Mouse (Mus musculus) spleen, postnatal 36 days (tissue): ENCODE measurements around the gene Wfs1.
"Not testable (repeated sequence)": the region's sequence is repeated elsewhere in the genome, so short reads cannot be mapped to it uniquely, and the experiment has no call there.

ENCODE experiments used
- DNase-seq, 2 experiments: peaks; one replicate each; pipeline ENCODE4 v3.0.0; 2022; ENCODE audit warnings: low spot score in 2 of 2, mixed read lengths in 1 of 2

The Wfs1 gene

DNA sequence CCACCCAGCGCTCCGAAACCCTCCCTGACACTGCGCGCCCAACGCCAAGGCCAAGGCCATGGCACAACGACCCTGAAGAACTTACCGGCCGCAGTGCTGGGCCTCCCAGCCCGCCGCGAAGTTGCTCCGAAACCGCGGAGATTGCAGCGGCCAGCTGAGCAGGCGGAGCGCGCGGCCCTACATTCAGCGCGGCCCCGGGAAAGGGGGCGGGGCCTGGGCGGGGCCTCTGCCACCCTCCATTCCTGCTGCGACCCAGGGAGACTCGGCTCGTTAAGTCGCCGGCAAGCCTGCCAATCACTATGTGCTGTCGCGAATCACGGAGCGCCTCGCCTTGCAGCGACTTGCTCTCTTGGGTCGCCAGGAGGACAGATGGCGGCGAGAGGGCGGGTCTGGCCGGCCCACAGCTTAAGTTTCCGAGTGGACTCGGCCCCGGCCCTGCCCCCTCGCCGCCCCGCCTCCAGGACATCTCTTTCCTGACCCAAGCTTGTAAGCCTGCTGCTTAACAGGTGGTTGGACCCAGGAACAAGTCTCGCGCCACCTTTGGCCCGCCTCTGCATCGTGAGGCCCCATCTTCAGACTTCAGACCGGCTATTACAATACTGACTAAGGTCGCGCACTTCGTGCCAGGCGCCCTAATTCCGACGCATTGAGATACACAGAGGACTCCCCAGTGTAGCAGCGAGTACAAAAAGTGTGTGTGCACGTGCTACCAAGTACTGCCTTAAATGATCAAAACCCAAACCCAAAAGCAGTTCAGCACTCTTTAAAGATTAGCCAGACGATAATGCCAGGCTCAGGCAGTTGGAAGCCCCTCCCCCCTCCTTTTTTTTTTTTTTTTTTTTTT is at the start of gene Wfs1:
Gene Wfs1 (minus strand): TSS at position 425 of the 844 bp plus-strand sequence.
- DNase-seq, result peak; percentile 96 to 97

GRCm38 (mm10) chr5:37036884-37037283 is 47.9 kb upstream of the Wfs1 start:
- no peak for DNase-seq

DNA sequence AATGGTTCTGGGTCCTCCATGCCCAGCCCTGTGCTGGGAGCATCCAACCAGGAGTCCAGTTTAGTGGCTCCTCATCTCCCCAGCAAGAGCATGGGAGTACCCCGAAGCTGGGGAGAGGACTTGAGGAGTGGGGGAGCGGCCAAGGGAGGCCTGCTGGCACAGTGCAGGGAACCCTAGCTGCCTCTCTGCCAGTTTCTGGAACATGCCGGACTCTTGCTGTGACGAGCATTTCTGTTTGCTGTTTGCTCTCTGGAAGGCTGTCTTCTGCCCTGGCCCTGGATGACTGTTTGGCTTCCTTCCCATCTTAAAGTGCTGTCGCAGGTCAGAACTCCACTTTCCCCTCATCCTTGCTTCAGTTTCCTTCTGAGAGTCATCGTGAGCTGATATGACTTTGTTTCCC is 46.9 kb upstream of the Wfs1 start:
- no peak for DNase-seq

- DNase-seq, result no peak
Measured at GRCm38 (mm10) chr5:37035192-37035591, 46.2 kb upstream of the Wfs1 start.

DNA sequence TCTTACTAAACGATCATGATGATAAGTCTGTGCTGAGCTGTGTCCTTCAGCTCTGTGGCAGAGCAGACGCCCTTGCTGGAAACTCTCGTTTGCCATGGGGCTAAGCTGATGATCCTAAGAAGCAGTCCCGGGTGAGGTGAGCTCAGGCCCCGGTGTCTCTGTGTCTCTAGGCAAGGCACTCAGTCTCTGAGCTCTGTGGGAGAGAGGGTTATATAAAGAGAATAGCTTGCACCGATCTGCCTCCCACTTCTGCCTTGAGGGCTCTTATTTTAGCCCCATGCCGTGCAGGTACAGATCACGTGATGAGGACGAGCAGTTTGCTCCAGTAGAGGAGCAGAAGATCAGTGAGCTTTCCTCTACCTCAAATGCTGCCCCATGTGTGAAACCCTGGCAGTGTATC is 41.7 kb upstream of the Wfs1 start:
- DNase-seq, result no peak

DNA sequence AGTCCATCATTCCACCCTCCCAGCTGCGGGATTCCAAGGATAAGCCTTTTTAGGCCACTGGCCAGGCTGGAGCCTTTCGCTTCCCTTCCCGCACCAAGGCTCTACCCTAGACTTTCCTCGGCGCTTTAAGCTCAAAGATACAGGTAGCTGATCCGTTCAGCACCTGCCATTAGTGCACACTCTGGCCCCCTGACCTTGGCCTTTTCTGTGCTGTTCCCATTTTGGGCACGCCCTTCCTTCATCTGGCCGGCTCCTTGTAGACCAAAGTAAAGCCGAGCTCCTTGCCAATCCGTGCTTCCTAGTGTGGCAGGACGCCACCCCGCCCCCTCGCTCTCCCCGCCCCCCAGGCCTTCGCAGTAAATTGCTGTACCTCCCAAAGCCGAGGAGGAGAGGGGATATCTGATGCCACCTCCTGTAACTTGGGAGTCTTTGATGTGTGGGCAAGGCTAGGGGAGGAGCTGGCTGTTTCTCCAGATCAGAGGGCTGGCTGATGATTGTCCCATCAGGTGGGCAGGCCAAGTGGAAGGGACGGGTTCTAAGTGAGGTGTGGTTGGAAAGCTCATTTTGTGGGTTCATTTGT is 40.4 kb upstream of the Wfs1 start:
- no peak for DNase-seq

GRCm38 (mm10) chr5:37028486-37029311 is 39.7 kb upstream of the Wfs1 start:
- DNase-seq, result no peak

- DNase-seq, result peak; percentile 34 to 45
Measured at GRCm38 (mm10) chr5:37028104-37028485, 39.1 kb upstream of the Wfs1 start.

GRCm38 (mm10) chr5:37027701-37028100 is 38.7 kb upstream of the Wfs1 start:
- DNase-seq, result no peak

- DNase-seq, result no peak
Measured at GRCm38 (mm10) chr5:37017222-37017621, 28.2 kb upstream of the Wfs1 start.

DNA sequence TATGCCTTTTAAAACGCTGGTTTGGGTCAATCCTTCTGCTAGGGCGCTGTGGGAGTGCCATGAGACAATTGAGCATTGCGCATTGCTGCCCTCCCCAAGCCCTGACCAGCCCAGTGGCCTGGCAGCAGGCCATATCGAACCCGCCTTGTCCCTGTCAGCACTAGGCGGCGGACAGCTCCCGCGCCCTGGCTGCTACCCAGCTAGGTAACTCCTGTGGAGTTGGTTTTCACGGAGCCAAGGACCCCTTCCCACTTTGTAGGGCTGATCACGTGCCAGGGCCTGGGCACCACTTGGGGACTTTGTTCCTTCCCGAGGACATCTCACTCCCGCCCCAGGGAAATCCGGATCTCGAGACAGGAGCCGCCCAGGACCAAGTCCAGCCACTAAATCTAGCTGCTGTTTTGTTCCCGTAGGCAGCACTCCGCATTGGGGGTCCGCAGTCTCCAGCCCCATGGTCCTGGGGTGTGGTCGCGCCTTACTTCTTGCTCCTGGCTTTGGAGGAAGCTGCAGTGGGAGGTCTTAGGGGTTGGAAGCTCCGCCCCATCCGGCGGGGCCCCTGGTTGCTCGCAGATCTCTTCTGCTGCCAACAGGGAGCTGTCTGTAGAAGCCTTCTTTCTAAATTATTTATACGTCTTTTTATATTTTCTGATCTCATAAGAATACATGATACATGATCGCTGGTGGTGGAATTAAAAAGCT is 26.8 kb upstream of the Wfs1 start:
- no peak for DNase-seq

DNA sequence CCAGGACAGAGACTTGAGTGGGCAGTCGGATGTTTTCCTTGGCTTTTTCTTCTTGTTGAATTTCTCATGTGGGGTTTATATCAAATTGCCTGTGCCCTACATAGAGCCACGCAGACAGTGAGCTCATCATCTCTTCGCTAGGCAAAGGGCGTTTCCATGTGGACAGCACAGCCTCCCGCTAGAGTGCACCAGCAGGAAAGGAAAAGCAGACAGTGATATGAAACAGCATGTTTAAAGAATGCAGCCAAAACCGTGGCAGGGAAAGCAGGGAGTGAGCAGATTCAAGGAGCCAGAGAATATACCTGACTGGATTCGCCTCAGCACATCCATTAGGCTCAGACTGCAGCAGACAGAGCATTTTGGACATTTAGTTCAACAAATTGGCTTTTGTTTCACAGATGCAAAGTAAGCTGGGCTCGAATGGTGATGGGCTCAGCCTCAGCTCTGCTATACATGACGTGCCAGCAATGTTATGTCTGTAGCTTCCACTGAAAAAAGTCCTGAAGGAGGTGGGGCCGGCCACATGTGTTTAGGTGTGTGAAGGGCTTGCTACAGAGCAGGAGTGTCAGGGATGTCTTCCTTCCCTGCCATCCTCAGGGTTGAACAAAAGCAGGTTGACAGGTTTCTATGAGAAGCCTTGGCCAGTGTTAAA is 21.8 kb upstream of the Wfs1 start:
- no peak for DNase-seq

GRCm38 (mm10) chr5:37009761-37010160 is 20.8 kb upstream of the Wfs1 start:
- DNase-seq, result not testable (repeated sequence)

- DNase-seq, result peak; percentile 53 to 55
Measured at GRCm38 (mm10) chr5:37002001-37002400, 13.0 kb upstream of the Wfs1 start.

GRCm38 (mm10) chr5:37001002-37001401 is 12.0 kb upstream of the Wfs1 start:
- DNase-seq, result no peak

DNA sequence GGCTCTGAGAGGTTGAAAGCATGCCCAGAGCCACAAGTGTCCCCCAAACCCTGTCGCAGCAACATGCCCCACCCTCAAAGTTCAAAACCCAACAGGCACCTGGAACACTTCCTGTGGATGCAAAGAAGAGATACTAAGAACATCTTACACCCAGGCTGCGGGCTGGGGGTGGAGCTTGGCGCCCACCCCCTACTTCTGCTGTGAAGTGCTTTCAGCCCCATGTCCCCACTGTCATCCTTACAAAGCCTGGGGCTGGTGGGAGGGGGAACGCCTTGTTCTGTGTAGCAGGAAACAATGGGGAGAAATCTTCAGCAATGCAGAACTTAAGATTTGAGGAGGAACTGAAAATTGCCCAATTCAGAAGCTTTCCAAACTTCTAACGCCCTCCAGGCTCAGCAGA is 9.0 kb upstream of the Wfs1 start:
- DNase-seq, result peak; percentile 10 to 13

DNA sequence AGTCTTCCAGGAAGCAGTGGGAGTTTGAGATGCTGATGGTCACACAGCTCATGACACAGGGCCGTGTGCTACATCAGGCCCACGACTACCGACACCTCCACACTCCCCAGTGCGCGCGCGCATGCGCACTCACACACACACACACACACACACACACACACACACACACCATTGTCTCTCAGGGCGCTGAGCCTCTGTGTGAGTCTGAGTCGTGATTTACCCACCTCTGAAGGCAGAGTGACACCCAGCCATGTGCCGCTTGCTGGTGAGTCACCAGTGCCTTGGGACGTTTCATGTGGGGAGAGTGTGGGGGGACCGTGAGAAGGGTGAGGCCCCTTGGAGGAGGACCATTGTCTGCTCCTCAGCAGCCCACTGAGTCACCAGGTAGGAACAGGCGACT is 7.4 kb upstream of the Wfs1 start:
- DNase-seq, result no peak

DNA sequence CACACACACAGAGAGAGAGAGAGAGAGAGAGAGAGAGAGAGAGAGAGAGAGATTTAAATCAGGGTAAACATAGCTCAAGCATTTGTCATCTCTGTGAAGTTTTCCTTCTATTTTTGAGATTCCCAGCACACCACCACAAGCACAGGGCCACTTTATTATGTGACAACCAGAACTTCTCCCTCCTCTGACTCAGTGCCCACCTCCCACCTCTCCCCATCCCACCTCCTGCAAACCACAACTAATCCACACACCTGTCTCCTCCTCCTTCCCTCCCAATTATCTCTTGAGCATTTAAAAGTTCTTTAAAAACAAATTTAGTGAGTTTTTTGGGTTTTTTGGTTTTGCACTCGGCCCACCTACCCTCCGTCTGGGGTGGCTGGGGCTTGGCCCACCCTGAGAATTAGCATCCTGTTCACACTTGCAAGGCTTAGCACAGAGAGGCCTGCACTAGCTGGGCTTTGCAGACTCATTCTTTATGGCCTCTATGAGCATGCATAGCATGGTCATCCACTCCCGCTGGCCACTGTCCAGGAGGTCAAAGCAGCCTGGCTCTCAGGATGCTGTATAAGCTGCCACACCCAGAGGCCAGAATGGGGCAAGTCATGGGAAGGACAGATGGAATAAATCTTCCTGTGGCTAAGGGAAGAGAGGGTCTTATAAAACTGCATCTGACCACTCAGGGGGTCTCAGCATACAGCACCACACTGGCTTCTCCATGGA is 1.8 kb upstream of the Wfs1 start:
- no peak for DNase-seq

GRCm38 (mm10) chr5:36990196-36990595 is 1.2 kb upstream of the Wfs1 start:
- no peak for DNase-seq

- DNase-seq, result no peak
Measured at GRCm38 (mm10) chr5:36989625-36989977, 596 bp upstream of the Wfs1 start.
